Mouse (Mus musculus) E14TG2a.4 (cell line): ENCODE results near the gene Lama5.

ENCODE experiments used
- H3K27me3 ChIP-seq: 2 replicates; pipeline ENCODE4 v1.6.1; 2014; ENCODE audit warnings: low read length, control low read depth; ENCODE audit not compliant: insufficient read depth
- H3K36me3 ChIP-seq: 2 replicates; pipeline ENCODE4 v1.6.1; 2014; ENCODE audit warnings: low read length, control low read depth; ENCODE audit not compliant: insufficient read depth
- H3K4me1 ChIP-seq: replicated peaks from 2 replicates; pipeline ENCODE4 v1.6.1; 2014; ENCODE audit warnings: low read depth, low read length, control low read depth
- H3K4me3 ChIP-seq: replicated peaks from 2 replicates; pipeline ENCODE4 v1.5.1; 2014; ENCODE audit warnings: mild to moderate bottlenecking, low read length
- H3K9me3 ChIP-seq: 2 replicates; pipeline ENCODE4 v1.6.1; 2014; ENCODE audit warnings: low read length, control low read depth
- CTCF ChIP-seq: conservative IDR thresholded peaks from 2 replicates; pipeline ENCODE4 v1.5.1; 2014; ENCODE audit warnings: low read length
- NANOG ChIP-seq: IDR thresholded peaks from 2 replicates; pipeline ENCODE4 v1.6.1; 2014; ENCODE audit warnings: borderline replicate concordance, low read length, mixed read lengths
- POU5F1 ChIP-seq: IDR thresholded peaks from 2 replicates; pipeline ENCODE4 v1.6.1; 2014; ENCODE audit warnings: low read length, borderline replicate concordance

Gene Lama5

DNA sequence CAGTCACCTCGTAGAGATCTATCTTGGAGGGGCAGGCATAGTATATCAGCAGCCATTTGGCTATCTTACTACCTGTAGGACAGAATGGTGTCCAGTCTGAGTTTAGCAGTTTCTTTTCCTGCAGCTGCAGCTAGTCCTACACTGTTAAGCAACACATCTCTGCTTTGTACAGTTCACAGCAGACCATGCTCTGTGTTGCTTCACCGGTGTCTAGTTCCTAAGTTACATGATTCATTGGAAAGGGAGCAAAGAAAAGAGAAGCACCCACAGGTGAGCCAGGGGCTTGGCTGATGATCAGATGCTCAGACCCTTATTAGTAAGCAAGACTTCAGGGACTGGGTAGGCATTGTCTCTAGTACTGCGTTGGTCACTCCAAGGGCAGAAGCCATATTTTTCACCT is 91.7 kb downstream of the Lama5 start:
- TF ChIP-seq CTCF (no peak), NANOG (no peak), POU5F1 (no peak)
- H3K9me3 ChIP-seq: no peaks in the 10 kb centered on the region
- no peaks in the 10 kb centered on the region for H3K27me3 ChIP-seq
- H3K4me1 ChIP-seq: 0 out of 2 replicates have a peak, but pooled peaks cover 3% of the 10 kb centered on the region
- H3K36me3 ChIP-seq: peaks cover 20% of the 10 kb centered on the region
- H3K4me3 ChIP-seq: no peak overlapping the region

DNA sequence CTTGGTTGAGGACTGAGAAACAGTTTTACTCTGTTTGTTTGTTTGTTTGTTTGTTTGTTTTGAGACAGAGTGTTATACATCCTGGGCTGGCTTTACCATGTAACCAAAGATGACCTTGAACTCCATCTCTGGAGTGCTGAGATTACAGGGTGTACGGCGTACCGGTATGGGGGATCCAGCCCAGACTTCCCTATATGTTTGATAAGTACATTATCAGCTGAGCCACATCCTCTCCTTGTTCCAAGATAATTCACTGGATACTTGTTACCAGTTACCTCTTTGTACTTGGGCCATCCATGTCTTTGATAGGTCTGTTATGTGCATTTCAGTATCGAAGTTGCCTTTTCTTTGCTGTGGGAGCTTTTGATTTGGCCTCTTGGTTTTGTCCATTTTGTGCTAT is 92.4 kb downstream of the Lama5 start:
- Histone ChIP-seq H3K27me3 (no peaks in the 10 kb centered on the region), H3K36me3 (peaks cover 13% of the 10 kb centered on the region), H3K4me1 (0 out of 2 replicates have a peak, but pooled peaks cover 3% of the 10 kb centered on the region), H3K9me3 (no peaks in the 10 kb centered on the region), H3K4me3 (no peak overlapping the region)
- TF ChIP-seq NANOG: no peak
- TF ChIP-seq CTCF: no peak
- no peak for TF ChIP-seq POU5F1

DNA sequence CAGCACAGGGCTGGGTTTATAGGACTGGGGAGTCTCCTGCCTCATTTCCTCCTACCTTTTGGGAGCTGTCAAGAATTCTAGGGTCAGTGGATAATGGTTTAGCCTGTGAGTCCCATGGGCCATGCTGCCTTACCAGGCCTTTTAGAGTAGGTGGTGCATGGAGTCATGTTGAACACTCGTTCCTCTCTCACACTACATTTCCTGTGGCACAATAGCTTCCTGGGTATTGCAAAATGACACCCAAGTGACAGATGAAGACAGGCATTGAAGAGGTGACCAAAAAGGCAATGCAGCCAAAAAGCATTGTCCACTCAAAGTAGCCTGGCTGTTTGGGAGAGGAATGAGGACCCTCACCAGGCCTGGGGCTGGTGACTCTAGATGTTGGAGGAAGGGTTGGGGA is 98.0 kb downstream of the Lama5 start:
- Histone ChIP-seq H3K4me1 (peaks cover 36% of the 10 kb centered on the region), H3K4me3 (no peak overlapping the region), H3K9me3 (no peaks in the 10 kb centered on the region), H3K36me3 (no peaks in the 10 kb centered on the region), H3K27me3 (no peaks in the 10 kb centered on the region)
- TF ChIP-seq CTCF (no peak), POU5F1 (no peak)
